Mouse (Mus musculus) bone marrow macrophage, adult 2 months (primary cell): Measurements from ENCODE around the gene Ctnnd2. TPM values are rescaled to one million over a fixed set of nuclear protein-coding genes. Genes with fewer than 3 reads are reported as not detected.
A peak's percentile ranks its signal among the peaks of the same experiment; 100 is the strongest.

Experiments
- H3K27ac ChIP-seq: 2 replicates; pipeline ENCODE4 v1.5.1; 2012; ENCODE audit warnings: low read depth, low read length; ENCODE audit not compliant: insufficient read depth
- H3K4me1 ChIP-seq: 2 replicates; pipeline ENCODE4 v1.6.1; 2012; ENCODE audit warnings: low read length; ENCODE audit not compliant: control insufficient read depth, insufficient read depth
- H3K4me3 ChIP-seq: 2 replicates; pipeline ENCODE4 v1.5.1; 2012; ENCODE audit warnings: mild to moderate bottlenecking, low read length, moderate library complexity; ENCODE audit not compliant: insufficient read depth
- CTCF ChIP-seq: IDR thresholded peaks from 2 replicates; pipeline ENCODE4 v1.5.1; 2012; ENCODE audit warnings: low read depth, mild to moderate bottlenecking, low read length, moderate library complexity
- POLR2A ChIP-seq: IDR thresholded peaks from 2 replicates; pipeline ENCODE4 v1.6.1; 2012; ENCODE audit warnings: mild to moderate bottlenecking, low read depth, low read length, borderline replicate concordance
- polyA plus RNA-seq: library from polyadenylated mRNA; stranded (reverse); fragments of >200 nt; gene quantifications from 2 replicates; pipeline ENCODE4 v1.2.4, GENCODE M21; 2012; ENCODE audit not compliant: missing spikeins, insufficient read depth, insufficient read length

Gene Ctnnd2
- polyA plus RNA-seq, 1 experiment: 0.58 TPM

DNA sequence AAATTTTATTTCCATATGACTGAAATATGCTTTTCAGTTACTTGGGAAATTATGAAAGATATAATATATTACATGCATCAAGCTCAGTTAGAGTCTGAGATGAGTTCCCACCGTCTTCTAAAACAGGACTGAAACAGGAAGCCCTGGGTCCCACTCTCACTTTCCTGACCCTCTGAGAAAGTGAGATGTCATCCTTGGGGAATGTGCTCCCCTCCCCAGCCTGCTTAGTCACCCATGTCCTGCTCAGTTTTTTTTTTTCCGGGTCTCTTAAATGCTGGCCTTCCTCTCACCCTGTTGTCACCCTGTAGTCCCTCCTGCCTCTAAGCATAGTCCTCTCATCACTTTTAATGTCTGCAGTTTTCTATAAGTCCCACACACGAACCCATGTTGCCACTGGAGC lies 456.1 kb downstream of the Ctnnd2 start:
- TF ChIP-seq CTCF (no peak), POLR2A (no peak)
- H3K27ac ChIP-seq: no peak overlapping the region
- H3K4me1 ChIP-seq: peaks cover 6% of the 10 kb centered on the region
- H3K4me3 ChIP-seq: no peak overlapping the region

DNA sequence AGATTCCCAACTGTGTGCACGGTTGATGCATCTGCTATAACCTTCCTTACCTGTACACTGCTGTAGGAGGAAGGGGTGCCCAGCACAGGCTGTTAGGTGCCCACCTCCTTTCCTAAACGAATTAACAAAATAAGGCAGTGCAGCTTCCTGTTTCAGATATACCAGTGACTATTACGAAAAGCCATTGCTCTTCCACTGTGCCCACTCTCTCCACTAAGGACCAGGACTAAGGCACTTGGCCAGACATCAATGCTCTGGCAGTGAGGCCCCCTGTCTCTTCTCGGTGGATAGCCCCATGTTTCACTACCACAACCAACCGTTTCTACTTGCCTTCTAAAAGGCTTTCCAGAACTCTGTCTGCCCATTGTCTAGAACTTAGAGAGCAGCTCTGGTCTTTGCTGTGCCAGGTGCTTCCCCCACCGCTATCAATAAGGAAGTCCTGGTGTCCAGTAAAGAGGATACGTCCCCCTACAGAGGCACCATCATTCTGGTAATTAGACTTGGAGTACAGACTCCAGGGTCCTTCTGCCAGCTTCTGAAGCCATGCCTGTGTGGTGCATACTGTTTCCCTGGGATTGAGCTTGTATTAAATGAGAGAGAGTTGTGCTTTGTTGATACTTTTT lies 459.8 kb downstream of the Ctnnd2 start:
- no peak for TF ChIP-seq POLR2A
- no peak for TF ChIP-seq CTCF
- peaks cover 6% of the 10 kb centered on the region for H3K4me1 ChIP-seq
- H3K4me3 ChIP-seq: no peak overlapping the region
- H3K27ac ChIP-seq: no peak overlapping the region

DNA sequence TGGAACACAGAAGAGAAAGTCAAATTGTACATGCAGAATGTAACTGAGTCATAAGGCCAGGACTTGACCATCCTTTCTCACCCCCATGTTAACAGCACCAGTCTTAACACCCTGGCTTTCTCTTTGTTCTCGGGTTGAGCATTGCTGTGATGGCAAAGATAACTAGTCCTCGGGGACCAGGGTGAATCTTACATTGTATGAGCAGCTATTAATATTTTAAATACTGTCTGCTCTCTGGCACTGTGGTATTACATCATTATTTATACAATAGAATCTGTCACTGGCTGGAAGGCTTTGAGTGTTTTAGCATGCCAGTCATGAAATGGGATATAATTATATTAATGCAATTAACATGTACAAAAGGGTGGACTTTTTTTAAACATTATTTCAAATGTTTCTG lies 461.5 kb downstream of the Ctnnd2 start:
- no peak overlapping the region for H3K4me3 ChIP-seq
- TF ChIP-seq CTCF: no peak
- no peak for TF ChIP-seq POLR2A
- no peak overlapping the region for H3K27ac ChIP-seq
- H3K4me1 ChIP-seq: peaks cover 6% of the 10 kb centered on the region

DNA sequence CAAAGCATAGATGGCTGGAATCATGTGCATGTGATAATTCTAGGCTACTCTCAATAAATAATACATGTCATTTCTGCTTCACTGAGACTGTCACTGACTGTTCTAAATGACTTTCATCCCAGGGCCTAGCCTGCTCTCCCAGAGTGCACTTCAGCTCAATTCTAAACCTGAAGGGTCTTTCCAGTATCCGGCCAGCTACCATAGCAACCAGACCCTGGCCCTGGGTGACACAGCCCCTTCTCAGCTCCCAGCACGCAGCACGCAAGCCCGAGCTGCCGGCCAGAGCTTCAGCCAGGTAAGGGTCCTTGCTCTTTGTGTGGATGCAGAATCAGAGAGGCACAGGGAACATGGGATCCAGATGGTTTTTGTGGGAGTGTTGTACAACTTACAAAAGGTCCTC lies 462.1 kb downstream of the Ctnnd2 start:
- peaks cover 6% of the 10 kb centered on the region for H3K4me1 ChIP-seq
- H3K27ac ChIP-seq: no peak overlapping the region
- TF ChIP-seq CTCF (no peak), POLR2A (no peak)
- H3K4me3 ChIP-seq: no peak overlapping the region

DNA sequence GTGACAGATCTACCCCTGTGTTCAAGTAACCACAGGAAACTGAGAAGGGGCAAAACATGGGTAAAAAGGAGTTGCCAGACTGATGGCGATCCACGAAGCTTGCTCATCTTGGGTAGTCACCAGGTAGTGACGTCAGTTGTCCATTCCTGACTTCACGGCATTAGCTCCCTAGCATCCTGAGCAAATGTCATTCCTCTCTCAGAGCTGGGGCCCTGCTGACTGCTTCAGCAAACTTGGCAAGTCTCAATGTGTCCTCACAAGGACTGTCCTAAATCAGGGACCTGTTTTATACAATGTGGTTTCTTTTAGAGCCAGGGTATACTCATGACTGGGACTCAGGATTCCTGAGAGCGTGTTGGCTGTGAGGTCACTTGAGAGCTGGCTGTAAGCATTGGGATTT lies 468.3 kb downstream of the Ctnnd2 start:
- Histone ChIP-seq H3K27ac (no peak overlapping the region), H3K4me3 (no peak overlapping the region), H3K4me1 (no peaks in the 10 kb centered on the region)
- TF ChIP-seq POLR2A (no peak), CTCF (no peak)

DNA sequence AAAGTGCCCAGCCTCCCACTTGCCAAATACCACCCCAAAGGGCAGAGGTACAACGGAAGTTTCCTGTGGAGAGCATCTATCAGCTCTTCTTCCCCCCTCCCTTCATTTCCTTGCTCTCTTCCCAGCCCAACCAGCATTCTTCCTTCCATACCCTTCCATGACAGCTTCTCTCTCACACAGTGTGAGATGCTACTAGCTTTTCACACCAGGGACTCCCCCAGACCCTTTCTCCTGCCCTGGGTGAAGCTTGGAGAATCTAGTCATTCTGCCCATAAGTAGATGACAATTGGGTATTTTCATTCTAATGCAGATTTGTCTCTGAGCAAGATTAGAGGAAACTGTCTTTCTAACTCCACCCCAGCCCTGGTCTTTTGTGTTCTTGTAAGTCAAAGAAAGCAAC lies 473.3 kb downstream of the Ctnnd2 start:
- Histone ChIP-seq H3K4me3 (no peak overlapping the region), H3K4me1 (peaks cover 5% of the 10 kb centered on the region), H3K27ac (no peak overlapping the region)
- TF ChIP-seq POLR2A (no peak), CTCF (no peak)

DNA sequence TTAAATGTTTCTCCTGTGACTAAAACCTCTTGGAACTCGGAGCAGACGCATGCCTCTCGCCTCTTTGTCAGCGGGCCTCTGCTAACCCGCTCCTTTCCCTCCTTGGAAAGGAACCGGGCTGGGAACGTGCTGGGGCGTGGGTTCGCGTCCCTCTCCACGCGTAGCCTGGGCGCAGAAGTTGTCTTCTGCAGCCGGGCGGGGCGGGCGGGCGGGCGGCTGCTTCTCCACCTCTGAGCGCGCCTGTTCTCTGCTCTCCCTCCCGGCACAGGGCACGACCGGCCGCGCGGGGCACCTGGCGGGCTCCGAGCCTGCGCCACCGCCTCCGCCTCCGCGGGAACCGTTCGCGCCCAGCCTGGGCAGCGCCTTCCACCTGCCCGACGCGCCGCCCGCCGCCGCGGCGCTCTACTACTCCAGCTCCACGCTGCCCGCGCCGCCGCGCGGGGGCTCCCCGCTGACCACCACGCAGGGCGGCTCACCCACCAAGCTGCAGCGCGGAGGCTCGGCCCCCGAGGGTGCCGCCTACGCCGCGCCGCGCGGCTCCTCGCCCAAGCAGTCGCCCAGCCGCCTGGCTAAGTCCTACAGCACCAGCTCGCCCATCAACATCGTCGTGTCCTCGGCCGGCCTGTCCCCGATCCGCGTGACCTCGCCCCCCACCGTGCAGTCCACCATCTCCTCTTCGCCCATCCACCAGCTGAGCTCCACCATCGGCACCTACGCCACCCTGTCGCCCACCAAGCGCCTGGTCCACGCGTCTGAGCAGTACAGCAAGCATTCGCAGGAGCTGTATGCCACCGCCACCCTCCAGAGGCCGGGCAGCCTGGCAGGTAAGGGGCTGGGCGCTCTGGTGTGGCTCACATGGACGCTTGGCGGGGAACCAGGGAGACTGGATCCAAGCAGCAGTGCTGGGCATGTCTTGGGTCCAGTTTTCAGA lies 474.4 kb downstream of the Ctnnd2 start:
- TF ChIP-seq CTCF (no peak), POLR2A (no peak)
- H3K4me1 ChIP-seq: peaks cover 5% of the 10 kb centered on the region
- H3K27ac ChIP-seq: no peak overlapping the region
- H3K4me3 ChIP-seq: peak overlapping the region; percentile 70

DNA sequence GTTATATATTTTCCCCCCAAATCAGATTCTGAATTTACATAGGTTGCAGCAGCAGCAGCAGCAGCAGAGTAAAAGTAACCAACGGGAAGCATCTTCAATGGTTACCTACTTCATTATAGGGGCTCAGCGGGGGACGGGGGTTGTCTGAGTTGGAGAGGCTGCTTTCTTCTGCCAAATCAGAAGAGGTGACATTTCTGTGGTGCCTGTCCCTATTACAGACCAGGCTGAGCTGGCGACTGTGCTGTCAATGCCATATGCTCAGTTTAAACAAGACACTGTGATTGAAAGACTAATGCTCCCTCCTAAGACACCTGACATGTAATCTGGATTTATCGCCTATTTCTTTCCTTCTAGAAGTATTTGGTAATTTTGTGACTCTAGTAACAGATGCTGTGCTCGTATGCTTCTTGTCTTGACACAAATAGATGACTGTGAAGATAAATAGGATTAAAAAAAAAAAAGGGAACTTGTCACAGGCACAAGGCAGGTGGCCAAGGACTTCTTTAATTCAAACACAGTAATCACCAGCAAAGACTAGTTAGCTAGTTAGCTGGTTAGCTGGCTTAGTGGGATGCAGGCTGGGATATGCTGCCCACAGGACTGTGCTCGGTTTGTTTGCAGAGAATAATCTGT lies 475.4 kb downstream of the Ctnnd2 start:
- H3K4me1 ChIP-seq: peaks cover 5% of the 10 kb centered on the region
- TF ChIP-seq POLR2A (no peak), CTCF (no peak)
- H3K4me3 ChIP-seq: no peak overlapping the region
- no peak overlapping the region for H3K27ac ChIP-seq

DNA sequence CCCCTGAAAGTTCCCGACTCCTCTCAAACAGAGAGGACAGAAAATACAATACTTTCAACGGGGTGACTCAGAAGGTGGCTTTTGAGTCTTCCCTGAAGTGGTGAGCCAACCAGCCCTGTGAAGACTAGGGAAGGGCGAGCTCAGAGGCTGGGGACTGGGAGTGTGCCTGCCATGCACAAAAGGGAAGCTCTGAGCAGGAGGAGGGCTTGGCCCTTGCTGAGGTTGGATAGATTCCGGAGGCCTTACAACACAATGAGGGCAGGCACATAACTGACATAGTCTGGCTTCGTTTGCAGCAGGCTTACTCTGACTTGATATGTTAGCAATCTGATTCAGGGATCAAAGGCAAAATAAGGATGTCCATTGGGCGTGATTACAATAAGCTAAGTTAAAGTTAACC lies 477.6 kb downstream of the Ctnnd2 start:
- TF ChIP-seq CTCF (no peak), POLR2A (no peak)
- no peak overlapping the region for H3K4me3 ChIP-seq
- no peak overlapping the region for H3K27ac ChIP-seq
- peaks cover 5% of the 10 kb centered on the region for H3K4me1 ChIP-seq

DNA sequence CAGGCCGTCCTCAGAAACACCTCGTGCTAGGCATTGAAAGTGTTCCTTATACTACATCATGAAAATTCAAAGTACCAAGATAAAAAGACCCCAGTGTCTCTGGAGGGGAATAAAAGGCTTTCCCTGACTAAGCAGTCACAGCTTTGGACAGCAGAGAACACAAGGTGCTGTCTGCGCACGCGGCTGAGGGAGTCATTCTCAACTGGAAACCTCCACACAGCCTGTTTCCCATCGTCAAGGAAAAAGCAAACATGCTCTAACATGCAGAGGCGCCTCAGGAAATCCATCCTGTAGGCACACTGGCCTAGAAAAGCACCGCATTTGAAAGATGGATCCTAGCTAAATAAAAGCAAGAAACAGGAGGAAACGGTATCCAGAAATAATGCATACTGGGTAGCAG lies 483.0 kb downstream of the Ctnnd2 start:
- Histone ChIP-seq H3K27ac (no peak overlapping the region), H3K4me3 (no peak overlapping the region), H3K4me1 (no peaks in the 10 kb centered on the region)
- TF ChIP-seq CTCF: no peak
